Mouse (Mus musculus) T-helper 1 cell (primary cell): ENCODE measurements around the gene Slc22a12.

Source experiments
- in situ Hi-C: fragments of 300-600 bp; cut with MboI, MseI; formaldehyde crosslinking; loops from one replicate; pipeline ENCODE4 v1.15.1; 2025; ENCODE audit warnings: high pct_unique_total_duplicates

The Slc22a12 gene

GRCm38 (mm10) chr19:6494504-6495170 is 48.2 kb downstream of the Slc22a12 start:
- in situ Hi-C loops, result loop anchor here (5.0 to 10.0 kb wide), 3 partner anchors 83 to 320 kb away; no protein-coding TSS in a partner anchor

GRCm38 (mm10) chr19:6494032-6494431 is 48.8 kb downstream of the Slc22a12 start:
- in situ Hi-C loops, result loop anchor here (5.0 to 10.0 kb wide), 3 partner anchors 83 to 321 kb away; no protein-coding TSS in a partner anchor

GRCm38 (mm10) chr19:6493219-6493618 is 49.6 kb downstream of the Slc22a12 start:
- in situ Hi-C loops, result loop anchor here (5.0 to 10.0 kb wide), 3 partner anchors 84 to 322 kb away; no protein-coding TSS in a partner anchor

- in situ Hi-C loops, result loop anchor here (5.0 to 10.0 kb wide), 3 partner anchors 85 to 323 kb away; no protein-coding TSS in a partner anchor
Measured at GRCm38 (mm10) chr19:6492124-6492523, 50.7 kb downstream of the Slc22a12 start.

GRCm38 (mm10) chr19:6491538-6491937 is 51.3 kb downstream of the Slc22a12 start:
- in situ Hi-C loops, result loop anchor here (5.0 to 10.0 kb wide), 3 partner anchors 86 to 323 kb away; no protein-coding TSS in a partner anchor

GRCm38 (mm10) chr19:6489030-6489429 is 53.8 kb downstream of the Slc22a12 start:
- in situ Hi-C loops, result no loop called here
